Mouse (Mus musculus) stomach, postnatal 0 days (tissue): ENCODE measurements at regions not wholly inside any gene's neighbourhood (a gene's known extent, or its start where the extent isn't known, plus 50 kb on each side); places are given as distances from the start of the nearest gene placed in this dataset.

Source experiments
- CTCF ChIP-seq: IDR thresholded peaks from 2 replicates; pipeline ENCODE4 v1.5.1; 2016; ENCODE audit warnings: antibody characterized with exemption, low read depth, mild to moderate bottlenecking, moderate library complexity
- EP300 ChIP-seq: optimal IDR thresholded peaks from 2 replicates; pipeline ENCODE3; 2016; ENCODE audit warnings: antibody characterized with exemption

GRCm38 (mm10) chr2:47075225-47075624, 1738.7 kb upstream of the Acvr2a start:
- TF ChIP-seq CTCF (no peak), EP300 (no peak)
